Mouse (Mus musculus) heart, adult 2 months (tissue): ENCODE data around the gene Rogdi.

Source experiments
- CTCF ChIP-seq: fragments of 200-600 bp; IDR thresholded peaks from 2 replicates; pipeline ENCODE4 v1.8.1; 2022; ENCODE audit warnings: antibody characterized with exemption, mild to moderate bottlenecking, moderate library complexity
- POLR2A ChIP-seq: fragments of 200-500 bp; IDR thresholded peaks from 2 replicates; pipeline ENCODE4 v1.6.1; 2011; ENCODE audit warnings: mild to moderate bottlenecking, low read depth, low read length, control low read depth; ENCODE audit not compliant: insufficient read depth

DNA sequence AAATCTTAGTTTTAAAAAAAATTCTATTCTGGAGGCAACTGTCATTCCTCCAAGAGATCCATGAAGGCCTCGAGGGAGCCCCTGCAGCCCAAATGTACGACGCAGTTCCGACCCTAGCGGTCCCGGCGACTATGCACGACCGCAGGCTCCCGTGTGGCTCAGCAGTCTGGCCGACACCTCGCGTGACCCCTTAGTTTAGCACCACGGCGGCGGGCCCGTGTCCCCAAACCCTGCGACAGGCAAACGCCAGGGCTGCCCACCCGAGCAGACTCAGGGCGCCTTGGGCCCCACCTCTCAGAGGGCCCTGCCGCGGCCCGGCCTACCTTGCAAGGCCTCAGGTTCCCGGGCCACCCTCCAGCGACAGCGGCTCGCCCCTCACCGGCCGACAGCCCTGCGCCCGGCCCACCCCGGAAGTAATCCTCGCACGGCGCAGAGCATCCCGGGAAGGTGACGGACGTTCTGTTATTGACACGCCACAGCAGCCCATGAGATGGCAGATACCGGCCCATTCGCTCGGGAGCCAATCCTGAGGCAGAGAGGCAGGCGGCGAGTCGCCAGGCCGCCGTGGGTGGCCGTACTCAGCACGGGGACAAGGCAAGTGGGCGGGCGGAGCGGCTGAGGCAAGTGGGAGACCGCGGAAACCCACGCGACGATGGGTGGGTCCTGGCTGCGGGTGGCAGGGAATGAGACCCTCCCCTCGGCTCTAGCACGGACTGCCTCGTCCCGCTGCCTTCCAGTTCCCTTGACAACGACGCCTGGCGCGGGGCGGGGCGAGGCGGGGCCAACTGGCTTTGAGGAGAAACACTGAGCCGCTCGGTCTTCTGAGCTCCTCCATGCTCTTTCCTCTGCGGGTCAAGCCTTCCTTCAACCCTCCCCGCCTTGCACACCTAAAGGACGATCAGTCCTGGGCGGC, 49.3 kb downstream of the Rogdi start, which contains the start of gene Anks3:
- TF ChIP-seq CTCF, result 0 out of 2 replicates have a peak, but pooled peaks have one; percentile 2
- TF ChIP-seq POLR2A, result peak; percentile 67
